ENCODE assay signal across 8 mouse cellular contexts in the genomic region with DNA sequence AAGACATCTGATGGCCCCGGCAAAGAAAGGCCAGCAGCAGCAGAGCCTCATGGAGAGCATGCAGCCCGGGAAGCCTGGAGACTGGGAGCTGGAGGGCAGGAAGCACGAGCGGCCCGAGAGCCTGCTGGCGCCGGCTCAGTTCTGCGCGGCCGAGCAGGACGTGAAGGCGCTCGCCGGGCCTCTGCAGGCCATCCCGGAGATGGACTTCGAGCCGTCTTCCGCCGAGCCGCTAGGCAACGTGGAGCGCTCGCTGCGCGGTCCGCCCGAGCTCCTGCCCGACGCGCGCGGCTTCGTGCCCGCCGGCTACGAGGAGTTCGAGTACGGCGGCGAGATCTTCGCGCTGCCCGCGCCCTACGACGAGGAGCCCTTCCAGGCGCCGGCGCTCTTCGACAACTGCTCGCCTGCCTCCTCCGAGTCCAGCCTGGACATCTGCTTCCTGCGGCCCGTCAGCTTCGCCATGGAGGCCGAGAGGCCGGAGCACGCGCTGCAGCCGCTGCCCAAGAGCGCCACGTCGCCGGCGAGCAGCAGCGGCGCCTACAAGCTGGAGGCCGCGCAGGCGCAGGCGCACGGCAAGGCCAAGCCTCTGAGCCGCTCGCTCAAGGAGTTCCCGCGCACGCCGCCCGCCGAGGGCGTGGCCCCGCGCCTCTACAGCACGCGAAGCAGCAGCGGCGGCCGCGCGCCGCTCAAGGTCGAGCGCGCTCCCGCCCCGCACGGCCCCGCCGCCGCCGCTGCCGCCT. TPM values are rescaled to one million over a fixed set of nuclear protein-coding genes. Genes with fewer than 3 reads are reported as not detected.
A peak's percentile ranks its signal among the peaks of the same experiment; 100 is the strongest.
DNase-seq lines count a peak whose midpoint lies in the region; ATAC-seq lines count a peak whose summit lies in the region.

Gm10190 (minus strand) TSS at position 553 of the 737 bp plus-strand sequence.

- peak within 1 kb of the TSS; percentile 81 for H3K9ac ChIP-seq in limb, embryonic 12.5 days (replicated peaks)
- H3K9ac ChIP-seq in midbrain, embryonic 14.5 days (replicated peaks; ENCODE audit: low read length): peak within 1 kb of the TSS; percentile 67

- WGBS in limb, embryonic 12.5 days: 4% methylated on average over 102 of the region's 102 CpGs
- WGBS in midbrain, embryonic 14.5 days: 2% methylated on average over 101 of the region's 102 CpGs

- H3K4me2 ChIP-seq in limb, embryonic 12.5 days: peak within 1 kb of the TSS; percentile 70
- peak within 1 kb of the TSS; percentile 79 for H3K4me2 ChIP-seq in midbrain, embryonic 14.5 days (ENCODE audit: low read length)

- peaks cover 13% of the 10 kb centered on the region for H3K4me1 ChIP-seq in erythroblast, embryonic 14.5 days (ENCODE audit: control insufficient read depth)
- H3K4me1 ChIP-seq in limb, embryonic 12.5 days (replicated peaks): peaks cover 11% of the 10 kb centered on the region
- H3K4me1 ChIP-seq in midbrain, embryonic 14.5 days (ENCODE audit: control insufficient read depth, insufficient read depth, low read length): 0 out of 2 replicates have a peak, but pooled peaks cover 4% of the 10 kb centered on the region

- peaks cover 7% of the 10 kb centered on the region for H3K9me3 ChIP-seq in erythroblast, embryonic 14.5 days (ENCODE audit: control insufficient read depth, low read length)
- no peaks in the 10 kb centered on the region for H3K9me3 ChIP-seq in limb, embryonic 12.5 days
- H3K9me3 ChIP-seq in midbrain, embryonic 14.5 days (ENCODE audit: control insufficient read depth, low read length): no peaks in the 10 kb centered on the region

- H3K4me3 ChIP-seq in erythroblast, embryonic 14.5 days (replicated peaks): peak within 1 kb of the TSS; percentile 59
- peak within 1 kb of the TSS; percentile 49 for H3K4me3 ChIP-seq in limb, embryonic 12.5 days (replicated peaks)
- H3K4me3 ChIP-seq in midbrain, embryonic 14.5 days (replicated peaks; ENCODE audit: low read depth, low read length): peak within 1 kb of the TSS; percentile 47

- H3K36me3 ChIP-seq in erythroblast, embryonic 14.5 days (ENCODE audit: control insufficient read depth): no peaks in the 10 kb centered on the region
- H3K36me3 ChIP-seq in limb, embryonic 12.5 days: no peaks in the 10 kb centered on the region
- no peaks in the 10 kb centered on the region for H3K36me3 ChIP-seq in midbrain, embryonic 14.5 days (ENCODE audit: control insufficient read depth, insufficient read depth, low read length)

- DNase-seq in brain, embryonic 18.5 days (ENCODE audit: low read depth, low spot score): peak; percentile 82
- DNase-seq in heart, adult 9 months (ENCODE audit: low spot score in 2 of 2): peak; percentile 86 to 88
- DNase-seq in kidney, adult 9 months: peak; percentile 90
- DNase-seq in midbrain, embryonic 14.5 days: peak; percentile 98
- DNase-seq in spleen, adult 12 weeks (ENCODE audit: low spot score): peak; percentile 72
- no peak for DNase-seq in MN1 (ENCODE audit: low spot score)

- peak; percentile 95 for ATAC-seq in limb, embryonic 12.5 days (ENCODE audit: insufficient number of reproducible peaks, insufficient read depth, low FRiP score, low TSS enrichment, low read depth)
- ATAC-seq in midbrain, embryonic 14.5 days (ENCODE audit: low FRiP score, low TSS enrichment): peak; percentile 99

- peak within 1 kb of the TSS; percentile 45 for H3K27ac ChIP-seq in limb, embryonic 12.5 days
- H3K27ac ChIP-seq in midbrain, embryonic 14.5 days (replicated peaks; ENCODE audit: low read depth, low read length): peak within 1 kb of the TSS; percentile 83

- H3K27me3 ChIP-seq in erythroblast, embryonic 14.5 days (ENCODE audit: control insufficient read depth): peaks cover 33% of the 10 kb centered on the region
- H3K27me3 ChIP-seq in limb, embryonic 12.5 days: peaks cover 6% of the 10 kb centered on the region; the same call in 1 of the 2 replicates
- H3K27me3 ChIP-seq in midbrain, embryonic 14.5 days (ENCODE audit: control insufficient read depth, insufficient read depth, low read length): no peaks in the 10 kb centered on the region

RNA-seq across cellular contexts. Expression of gene Gm10190, which starts in this region (rescaled TPM):
- not detected in 2 replicates for polyA plus RNA-seq in erythroblast, embryonic 14.5 days (2012)
- polyA plus RNA-seq in limb, embryonic 12.5 days (2016; fragmentation: Nextera tagmentation; extraction: Ambion mirVana): 1.0 and 2.9 TPM in 2 replicates
- 1.3 and 2.7 TPM in 2 replicates for polyA plus RNA-seq in midbrain, embryonic 14.5 days (2014; fragmentation: Nextera tagmentation; extraction: Ambion mirVana)
